In genomic region chr4:144999903-145000382, GRCm38 (mm10) we compare ENCODE assay signal across 8 mouse cellular contexts.
DNase-seq lines count a peak whose midpoint lies in the region; ATAC-seq and TF ChIP-seq lines count a peak whose summit lies in the region.

No protein-coding gene starts in this region.

- no peaks in the 10 kb centered on the region for H3K36me3 ChIP-seq in stomach, embryonic 15.5 days

- no peak overlapping the region for H3K4me3 ChIP-seq in embryonic fibroblast, embryonic 13.5 days (ENCODE audit: insufficient read depth, low read length)
- H3K4me3 ChIP-seq in stomach, embryonic 15.5 days (replicated peaks) = no peak overlapping the region

- peak overlapping the region; percentile 57 for H3K27ac ChIP-seq in embryonic fibroblast, embryonic 13.5 days (ENCODE audit: insufficient read depth, low read length)
- peak overlapping the region; percentile 92 for H3K27ac ChIP-seq in stomach, embryonic 15.5 days

- no peaks in the 10 kb centered on the region for H3K27me3 ChIP-seq in stomach, embryonic 15.5 days (replicated peaks)

- TF ChIP-seq CTCF in embryonic fibroblast, embryonic 13.5 days (IDR thresholded peaks at IDR 0.05; ENCODE audit: borderline replicate concordance, insufficient read depth, low read length) = no peak

- H3K4me2 ChIP-seq in stomach, embryonic 15.5 days = peak overlapping the region; percentile 29

- TF ChIP-seq POLR2A in embryonic fibroblast, embryonic 13.5 days (IDR thresholded peaks at IDR 0.05; ENCODE audit: low read depth, low read length) = no peak

- intact Hi-C loops in heart, postnatal 10 days (cut with DNase I) = no loop called here

- H3K9ac ChIP-seq in stomach, embryonic 15.5 days = no peak overlapping the region

- peak; percentile 87 for ATAC-seq in stomach, embryonic 15.5 days (ENCODE audit: insufficient read depth, low FRiP score, low read depth)

- peak; percentile 66 to 81 for DNase-seq in lung, adult 18-20 months
- DNase-seq in lung, postnatal 25 days (ENCODE audit: low spot score) = no peak
- DNase-seq in heart, postnatal 10 days = peak; percentile 80 to 81
- DNase-seq in large intestine, adult 2 months (ENCODE audit: low read depth, low spot score) = peak; percentile 91
- DNase-seq in mesoderm, embryonic 11.5 days (ENCODE audit: low read depth, low spot score) = peak; percentile 86
- DNase-seq in thymus, postnatal 25 days = no peak

- peaks cover 27% of the 10 kb centered on the region for H3K4me1 ChIP-seq in embryonic fibroblast, embryonic 13.5 days (ENCODE audit: control insufficient read depth, insufficient read depth, low read length)
- peaks cover 44% of the 10 kb centered on the region for H3K4me1 ChIP-seq in stomach, embryonic 15.5 days

- 7% methylated on average over 20 of the region's 20 CpGs for WGBS in large intestine, adult 2 months
- 10% methylated on average over 20 of the region's 20 CpGs for WGBS in stomach, embryonic 15.5 days

- no peaks in the 10 kb centered on the region for H3K9me3 ChIP-seq in stomach, embryonic 15.5 days

Comparison
In these comparisons a context has a peak if more than half of its experiments do, and no peak if none do; other contexts are left out.
1. DNase-seq: peak in lung, adult 18-20 months (2 of 2), heart, postnatal 10 days (2 of 2), large intestine, adult 2 months (single experiment) and mesoderm, embryonic 11.5 days (single experiment); none in lung, postnatal 25 days (single experiment) and thymus, postnatal 25 days (single experiment).